Mouse (Mus musculus) CH12.LX (cell line): Measurements from ENCODE around the gene Tmem212. TPM values are rescaled to one million over a fixed set of nuclear protein-coding genes. Genes with fewer than 3 reads are reported as not detected.

ENCODE experiments used
- DNase-seq: peaks from one replicate; pipeline ENCODE4 v3.0.0-alpha.2; 2013; ENCODE audit errors: extremely low read depth
- H3K27ac ChIP-seq: 2 replicates; pipeline ENCODE4 v1.5.1; 2012; ENCODE audit warnings: low read depth, mild to moderate bottlenecking, control low read depth, moderate library complexity; ENCODE audit not compliant: insufficient read depth
- H3K27me3 ChIP-seq: replicated peaks from 2 replicates; pipeline ENCODE3; 2012; ENCODE audit warnings: inconsistent platforms
- H3K36me3 ChIP-seq, 2 experiments: replicated peaks in 1 of 2; 2 replicates each; pipeline versions ENCODE3 to v1.6.1; 2012; ENCODE audit warnings: inconsistent platforms in 1 of 2, low read length in 1 of 2, mild to moderate bottlenecking in 1 of 2, mixed read lengths in 1 of 2, moderate library complexity in 1 of 2; ENCODE audit not compliant: control insufficient read depth in 1 of 2, insufficient read depth in 1 of 2
- H3K4me1 ChIP-seq, 2 experiments: 2 replicates each; pipeline ENCODE4 v1.6.1; 2012; ENCODE audit warnings: inconsistent platforms in 1 of 2, moderate library complexity in 1 of 2; ENCODE audit not compliant: insufficient read depth in 2 of 2, control insufficient read depth in 1 of 2
- H3K4me2 ChIP-seq: 2 replicates; pipeline ENCODE4 v1.6.1; 2012; ENCODE audit warnings: low read depth, mild to moderate bottlenecking, control low read depth; ENCODE audit not compliant: poor library complexity, insufficient read depth, severe bottlenecking
- H3K4me3 ChIP-seq, 3 experiments: fragments of 150-350 bp in 1 of 3; sonication (generic) in 1 of 3; replicated peaks in 1 of 3; 2 replicates each; pipeline versions ENCODE3 to v1.5.1; 2011 to 2012; ENCODE audit warnings: low read depth in 2 of 3, low read length in 2 of 3, mild to moderate bottlenecking in 2 of 3, moderate library complexity in 2 of 3, control low read depth in 1 of 3, improper control_type of control experiment in 1 of 3, inconsistent platforms in 1 of 3, mixed read lengths in 1 of 3; ENCODE audit not compliant: poor library complexity in 1 of 3
- H3K79me2 ChIP-seq: replicated peaks from 2 replicates; pipeline ENCODE4 v1.6.1; 2012; ENCODE audit warnings: mild to moderate bottlenecking, moderate library complexity; ENCODE audit not compliant: control insufficient read depth, poor library complexity, insufficient read depth, severe bottlenecking; ENCODE audit errors: extremely low read depth
- H3K9ac ChIP-seq: 2 replicates; pipeline ENCODE4 v1.6.1; 2012; ENCODE audit warnings: low read depth, mild to moderate bottlenecking, control low read depth, moderate library complexity; ENCODE audit not compliant: insufficient read depth
- H3K9me3 ChIP-seq: replicated peaks from 2 replicates; pipeline ENCODE3; 2012; ENCODE audit warnings: low read length, inconsistent platforms, mixed read lengths
- CHD2 ChIP-seq: IDR thresholded peaks from 2 replicates; pipeline ENCODE4 v1.6.1; 2011; ENCODE audit warnings: low read length, improper control_type of control experiment
- CTCF ChIP-seq, 2 experiments: IDR thresholded peaks in 1 of 2; conservative IDR thresholded peaks in 1 of 2; 2 replicates each; pipeline ENCODE4 v1.5.1; 2011 to 2012; ENCODE audit warnings: low read depth in 2 of 2, low read length in 2 of 2, improper control_type of control experiment in 1 of 2, inconsistent platforms in 1 of 2, mild to moderate bottlenecking in 1 of 2, moderate library complexity in 1 of 2
- E2F4 ChIP-seq: IDR thresholded peaks from 2 replicates; pipeline ENCODE4 v1.6.1; 2011; ENCODE audit warnings: low read depth, low read length, improper control_type of control experiment; ENCODE audit not compliant: insufficient replicate concordance
- EP300 ChIP-seq: IDR thresholded peaks from 2 replicates; pipeline ENCODE4 v1.6.1; 2011; ENCODE audit warnings: low read length, improper control_type of control experiment
- IRF4 ChIP-seq: IDR thresholded peaks from 2 replicates; pipeline ENCODE4 v1.6.1; 2014; ENCODE audit warnings: low read depth, mild to moderate bottlenecking, inconsistent platforms, low read length, improper control_type of control experiment
- JUN ChIP-seq: IDR thresholded peaks from 2 replicates; pipeline ENCODE4 v1.6.1; 2011; ENCODE audit warnings: low read depth, mild to moderate bottlenecking, low read length, improper control_type of control experiment, moderate library complexity; ENCODE audit not compliant: insufficient read depth
- JUND ChIP-seq: conservative IDR thresholded peaks from 2 replicates; pipeline ENCODE4 v1.6.1; 2011; ENCODE audit warnings: low read depth, low read length, improper control_type of control experiment
- MAFK ChIP-seq: IDR thresholded peaks from 2 replicates; pipeline ENCODE4 v1.6.1; 2011; ENCODE audit warnings: low read length, improper control_type of control experiment; ENCODE audit not compliant: insufficient replicate concordance
- MXI1 ChIP-seq: IDR thresholded peaks from 2 replicates; pipeline ENCODE4 v1.6.1; 2011; ENCODE audit warnings: mild to moderate bottlenecking, low read depth, low read length, improper control_type of control experiment
- MYC ChIP-seq: IDR thresholded peaks from 2 replicates; pipeline ENCODE4 v1.6.1; 2011; ENCODE audit warnings: low read depth, mild to moderate bottlenecking, improper control_type of control experiment, low read length
- NELFE ChIP-seq: IDR thresholded peaks from 2 replicates; pipeline ENCODE4 v1.6.1; 2011; ENCODE audit warnings: low read depth, low read length, improper control_type of control experiment
- POLR2A ChIP-seq: IDR thresholded peaks from 2 replicates; pipeline ENCODE4 v1.6.1; 2011; ENCODE audit warnings: low read depth, mild to moderate bottlenecking, improper control_type of control experiment, low read length
- RAD21 ChIP-seq: IDR thresholded peaks from 2 replicates; pipeline ENCODE4 v1.6.1; 2011; ENCODE audit warnings: low read depth, mild to moderate bottlenecking, low read length, improper control_type of control experiment, moderate library complexity
- RCOR1 ChIP-seq: conservative IDR thresholded peaks from 2 replicates; pipeline ENCODE4 v1.6.1; 2012; ENCODE audit warnings: low read depth, mild to moderate bottlenecking, inconsistent platforms, low read length, improper control_type of control experiment
- SIN3A ChIP-seq: IDR thresholded peaks from 2 replicates; pipeline ENCODE4 v1.6.1; 2012; ENCODE audit warnings: low read length, improper control_type of control experiment, inconsistent platforms
- TBP ChIP-seq: conservative IDR thresholded peaks from 2 replicates; pipeline ENCODE4 v1.6.1; 2011; ENCODE audit warnings: low read depth, low read length, improper control_type of control experiment
- USF2 ChIP-seq: conservative IDR thresholded peaks from 2 replicates; pipeline ENCODE4 v1.6.1; 2011; ENCODE audit warnings: low read depth, low read length, improper control_type of control experiment
- ZC3H11A ChIP-seq: IDR thresholded peaks from 2 replicates; pipeline ENCODE4 v1.6.1; 2012; ENCODE audit warnings: low read depth, mild to moderate bottlenecking, inconsistent platforms, low read length, improper control_type of control experiment
- ZMIZ1 ChIP-seq: IDR thresholded peaks from 2 replicates; pipeline ENCODE4 v1.6.1; 2012; ENCODE audit warnings: low read depth, mild to moderate bottlenecking, inconsistent platforms, low read length, improper control_type of control experiment
- dilution Hi-C: fragments of 300-500 bp; cut with MboI; formaldehyde crosslinking; loops from 2 replicates; pipeline ENCODE4 v1.14.3; 2020; ENCODE audit warnings: low sequenced_read_pairs; ENCODE audit not compliant: extremely low pct_unique_long_range_greater_than_20kb, extremely low pct_ligation_motif_present
- in situ Hi-C: fragments of 300-500 bp; cut with MboI; formaldehyde crosslinking; loops from 3 replicates; pipeline ENCODE4 v1.14.3; 2019; ENCODE audit warnings: low sequenced_read_pairs, low pct_ligation_motif_present, low pct_unique_long_range_greater_than_20kb, mixed read lengths
- polyA plus RNA-seq: library from polyadenylated mRNA; unstranded; fragments of >175 nt; gene quantifications from 2 replicates; pipeline ENCODE4 v1.2.1, GENCODE M21; 2012; ENCODE audit warnings: low read depth; ENCODE audit not compliant: insufficient read length
- total RNA-seq, 2 experiments: library from RNA; depleted of rRNA; stranded (reverse); fragments of 300-350 nt in 1 of 2; fragments of >200 nt in 1 of 2; gene quantifications; 2 replicates each; pipeline ENCODE4 v1.2.3; 2012 to 2014

The Tmem212 gene
- total and polyA plus RNA-seq, 3 experiments: not detected

GRCm38 (mm10) chr3:27941634-27942033 lies 45.5 kb upstream of the Tmem212 start:
- in situ Hi-C loops: no loop called here
- dilution Hi-C loops: no loop called here
- H3K4me3 ChIP-seq: no peak overlapping the region
- no peaks in the 10 kb centered on the region for H3K79me2 ChIP-seq
- no peak overlapping the region for H3K27ac ChIP-seq
- no peak for TF ChIP-seq E2F4
- TF ChIP-seq ZMIZ1: no peak
- TF ChIP-seq, all 38 proteins: peak for 0
- no peak for DNase-seq
- Histone ChIP-seq H3K9ac (no peak overlapping the region), H3K27me3 (no peaks in the 10 kb centered on the region), H3K4me1 (no peaks in the 10 kb centered on the region), H3K4me2 (no peak overlapping the region), H3K9me3 (peaks cover 75% of the 10 kb centered on the region), H3K36me3 (no peaks in the 10 kb centered on the region)

DNA sequence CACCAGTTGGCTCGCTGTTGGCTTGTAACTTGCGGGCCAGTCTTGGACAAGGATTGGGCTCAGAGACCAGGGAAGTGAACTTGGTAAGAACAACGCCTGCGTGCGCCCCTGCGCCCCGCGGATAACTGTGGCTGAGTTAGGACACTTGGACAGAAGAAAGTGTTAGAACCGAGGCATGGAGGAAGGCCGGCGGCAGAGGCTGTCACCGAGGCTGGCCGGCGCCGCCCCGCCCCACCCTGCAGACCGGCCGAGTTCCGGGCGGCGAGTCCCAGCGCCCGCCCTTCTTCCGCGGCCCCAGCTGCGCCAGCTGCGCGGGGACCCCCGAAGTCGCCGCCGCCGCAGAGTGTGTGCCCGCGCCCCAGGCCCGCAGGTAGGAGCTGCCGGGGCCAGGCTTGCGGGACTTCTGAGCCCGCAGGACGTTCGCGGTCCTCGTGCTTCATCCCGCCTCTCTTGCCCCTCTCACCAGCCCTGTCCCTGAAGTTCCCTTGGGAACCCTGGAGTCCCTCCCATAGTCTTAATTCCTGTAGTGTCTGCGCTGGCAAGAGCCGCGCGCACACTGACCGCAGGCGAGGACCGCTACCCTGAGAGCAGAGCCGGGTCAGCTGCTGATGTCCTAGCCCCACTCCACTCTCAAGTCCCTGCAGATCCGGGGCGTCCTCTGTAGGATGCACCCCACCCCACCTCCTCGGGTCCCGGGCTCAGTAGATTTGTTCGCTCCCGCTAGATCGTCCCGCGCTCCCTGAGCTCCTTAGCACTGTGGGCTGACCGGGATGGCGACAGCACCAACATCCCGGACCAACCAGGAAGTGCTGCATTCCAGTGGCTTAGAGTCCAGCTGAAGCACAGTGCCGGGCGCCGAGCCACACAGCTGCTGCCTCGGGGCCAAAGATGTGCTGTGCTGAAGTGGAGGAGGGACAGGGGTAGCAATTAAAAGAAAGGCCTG lies 42.5 kb upstream of the Tmem212 start, which contains the start of gene Pld1:
TSS of gene Pld1 (plus strand) at position 315 of the 943 bp plus-strand sequence.
- H3K9ac ChIP-seq: no peak within 1 kb of the TSS
- no peak within 1 kb of the TSS for H3K4me3 ChIP-seq
- no peaks in the 10 kb centered on the region for H3K27me3 ChIP-seq
- no peak for DNase-seq
- H3K9me3 ChIP-seq: peaks cover 70% of the 10 kb centered on the region
- no peaks in the 10 kb centered on the region for H3K4me1 ChIP-seq
- in situ Hi-C loops: no loop called here
- H3K79me2 ChIP-seq: no peaks in the 10 kb centered on the region
- H3K27ac ChIP-seq: no peak within 1 kb of the TSS
- no peak within 1 kb of the TSS for H3K4me2 ChIP-seq
- TF ChIP-seq ZMIZ1 (no peak), MYC (no peak), E2F4 (no peak), JUN (no peak), MAFK (no peak), CHD2 (no peak), CTCF (conservative IDR thresholded peaks at IDR 0.05 in 1 of 2, IDR thresholded peaks at IDR 0.05 in 1 of 2; ENCODE audit: low read depth in 2 of 2, low read length in 2 of 2) (no peak), SIN3A (no peak), MXI1 (no peak), NELFE (no peak), RCOR1 (no peak), USF2 (no peak), IRF4 (no peak), RAD21 (no peak), JUND (no peak), ZC3H11A (no peak), TBP (no peak), POLR2A (no peak), EP300 (no peak)
- no peaks in the 10 kb centered on the region for H3K36me3 ChIP-seq
- dilution Hi-C loops: no loop called here
